ENCODE assay signal across 11 mouse cellular contexts in the genomic region with DNA sequence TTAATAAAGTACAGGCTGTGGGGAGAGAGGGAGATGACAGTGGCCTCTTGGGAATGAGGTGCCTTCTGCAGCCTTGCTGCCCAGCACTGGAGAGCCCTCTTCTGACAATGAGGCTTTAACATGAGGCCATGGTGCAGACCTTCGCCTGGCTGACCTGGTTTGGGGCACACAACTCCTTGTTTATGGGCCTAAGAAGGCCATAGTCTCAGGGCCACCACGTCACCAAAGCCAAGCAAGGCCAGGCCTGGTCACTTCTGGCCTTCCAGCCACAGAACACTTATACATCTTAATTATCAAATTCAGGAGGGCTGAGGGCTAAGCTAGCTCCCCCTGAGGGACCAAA.
DNase-seq lines count a peak whose midpoint lies in the region; ATAC-seq lines count a peak whose summit lies in the region.
"Had no signal": no experiment of that assay in that cellular context is flagged by ENCODE, and none has a peak within 500 bp of the region (broad histone marks: within the 10 kb centered on the region; RNA-seq: fewer than 3 reads in every experiment).

No protein-coding gene starts in this region.

- H3K27me3 ChIP-seq in heart, embryonic 12.5 days (replicated peaks): no peaks in the 10 kb centered on the region
- no peaks in the 10 kb centered on the region for H3K27me3 ChIP-seq in liver, embryonic 15.5 days
- no peaks in the 10 kb centered on the region for H3K27me3 ChIP-seq in liver, embryonic 11.5 days (replicated peaks; ENCODE audit: control insufficient read depth, insufficient read depth, low read length)
- no peaks in the 10 kb centered on the region for H3K27me3 ChIP-seq in limb, embryonic 10.5 days (ENCODE audit: low read depth, poor library complexity, severe bottlenecking)
- H3K27me3 ChIP-seq: hindbrain, embryonic 15.5 days had no signal

- ATAC-seq in heart, embryonic 12.5 days (ENCODE audit: insufficient number of reproducible peaks, low FRiP score): no peak
- no peak for ATAC-seq in liver, embryonic 15.5 days (ENCODE audit: insufficient read depth)
- ATAC-seq in liver, embryonic 11.5 days (replicated peaks; ENCODE audit: low FRiP score): no peak
- ATAC-seq in activated CD4-positive, CD25-positive, alpha-beta regulatory T cell, adult 4 months: no peak
- ATAC-seq: forebrain, embryonic 16.5 days had no signal

- H3K36me3 ChIP-seq in heart, embryonic 12.5 days: no peaks in the 10 kb centered on the region
- H3K36me3 ChIP-seq in liver, embryonic 15.5 days (replicated peaks): no peaks in the 10 kb centered on the region
- H3K36me3 ChIP-seq in liver, embryonic 11.5 days (ENCODE audit: control insufficient read depth, insufficient read depth, low read length): no peaks in the 10 kb centered on the region
- no peaks in the 10 kb centered on the region for H3K36me3 ChIP-seq in limb, embryonic 10.5 days
- H3K36me3 ChIP-seq: hindbrain, embryonic 15.5 days had no signal

- WGBS in heart, embryonic 12.5 days: 91% methylated on average over 2 of the region's 2 CpGs
- WGBS in liver, embryonic 15.5 days (ENCODE audit: insufficient replicate concordance): 48% methylated on average over 2 of the region's 2 CpGs
- 78% methylated on average over 2 of the region's 2 CpGs for WGBS in liver, embryonic 11.5 days
- 79% methylated on average over 2 of the region's 2 CpGs for WGBS in limb, embryonic 10.5 days

- no peak overlapping the region for H3K4me2 ChIP-seq in heart, embryonic 12.5 days
- no peak overlapping the region for H3K4me2 ChIP-seq in liver, embryonic 15.5 days
- H3K4me2 ChIP-seq in liver, embryonic 11.5 days: no peak overlapping the region
- H3K4me2 ChIP-seq: hindbrain, embryonic 15.5 days had no signal

- peak overlapping the region; percentile 53 for H3K27ac ChIP-seq in heart, embryonic 12.5 days (ENCODE audit: poor library complexity, severe bottlenecking)
- H3K27ac ChIP-seq in liver, embryonic 15.5 days (replicated peaks): peak overlapping the region; percentile 45; the same call in 1 of the 2 replicates
- no peak overlapping the region for H3K27ac ChIP-seq in liver, embryonic 11.5 days (ENCODE audit: low read depth, low read length)
- H3K27ac ChIP-seq in limb, embryonic 10.5 days: peak overlapping the region; percentile 46; the same call in 1 of the 2 replicates
- H3K27ac ChIP-seq: hindbrain, embryonic 15.5 days; liver, embryonic 14.5 days had no signal

- no peak overlapping the region for H3K4me3 ChIP-seq in heart, embryonic 12.5 days
- no peak overlapping the region for H3K4me3 ChIP-seq in liver, embryonic 15.5 days (replicated peaks)
- H3K4me3 ChIP-seq in liver, embryonic 11.5 days (ENCODE audit: low read depth, low read length): no peak overlapping the region
- no peak overlapping the region for H3K4me3 ChIP-seq in limb, embryonic 10.5 days
- H3K4me3 ChIP-seq: hindbrain, embryonic 15.5 days had no signal

- peaks cover 89% of the 10 kb centered on the region for H3K4me1 ChIP-seq in heart, embryonic 12.5 days (replicated peaks)
- H3K4me1 ChIP-seq in liver, embryonic 15.5 days (replicated peaks): peaks cover 18% of the 10 kb centered on the region
- 0 out of 2 replicates have a peak, but pooled peaks cover 6% of the 10 kb centered on the region for H3K4me1 ChIP-seq in liver, embryonic 11.5 days (replicated peaks; ENCODE audit: control insufficient read depth, insufficient read depth, low read length)
- H3K4me1 ChIP-seq in limb, embryonic 10.5 days: peaks cover 49% of the 10 kb centered on the region

- intact Hi-C loops in heart, postnatal 36 days (cut with DNase I): loop anchor here (2.0 kb wide), 1 partner anchor 82 kb away; no protein-coding TSS in a partner anchor

- peak overlapping the region; percentile 48; the same call in 1 of the 2 replicates for H3K9ac ChIP-seq in heart, embryonic 12.5 days
- H3K9ac ChIP-seq in liver, embryonic 15.5 days: no peak overlapping the region
- no peak overlapping the region for H3K9ac ChIP-seq in liver, embryonic 11.5 days (ENCODE audit: low read depth, low read length)
- H3K9ac ChIP-seq: hindbrain, embryonic 15.5 days; liver, embryonic 14.5 days had no signal

- H3K9me3 ChIP-seq in heart, embryonic 12.5 days (replicated peaks): no peaks in the 10 kb centered on the region
- H3K9me3 ChIP-seq in liver, embryonic 15.5 days (replicated peaks): no peaks in the 10 kb centered on the region
- no peaks in the 10 kb centered on the region for H3K9me3 ChIP-seq in liver, embryonic 11.5 days (ENCODE audit: control insufficient read depth, low read length)
- H3K9me3 ChIP-seq in limb, embryonic 10.5 days (replicated peaks): no peaks in the 10 kb centered on the region
- H3K9me3 ChIP-seq: hindbrain, embryonic 15.5 days had no signal

- DNase-seq in heart, postnatal 36 days: no peak
- no peak for DNase-seq in liver, embryonic 11.5 days (ENCODE audit: low spot score)
- DNase-seq in adrenal gland, postnatal 14 days: peak; percentile 85
- DNase-seq in limb, embryonic 10.5 days (ENCODE audit: low spot score): no peak
- DNase-seq in cerebellum, adult 9-10 months: no peak
